Mouse (Mus musculus) frontal cortex, postnatal 10 days (tissue): ENCODE results near the gene Napa.

Experiments
- DNase-seq, 2 experiments: peaks; one replicate each; pipeline ENCODE4 v3.0.0; 2022; ENCODE audit warnings: low spot score in 2 of 2, mixed read lengths in 1 of 2

Gene Napa

DNA sequence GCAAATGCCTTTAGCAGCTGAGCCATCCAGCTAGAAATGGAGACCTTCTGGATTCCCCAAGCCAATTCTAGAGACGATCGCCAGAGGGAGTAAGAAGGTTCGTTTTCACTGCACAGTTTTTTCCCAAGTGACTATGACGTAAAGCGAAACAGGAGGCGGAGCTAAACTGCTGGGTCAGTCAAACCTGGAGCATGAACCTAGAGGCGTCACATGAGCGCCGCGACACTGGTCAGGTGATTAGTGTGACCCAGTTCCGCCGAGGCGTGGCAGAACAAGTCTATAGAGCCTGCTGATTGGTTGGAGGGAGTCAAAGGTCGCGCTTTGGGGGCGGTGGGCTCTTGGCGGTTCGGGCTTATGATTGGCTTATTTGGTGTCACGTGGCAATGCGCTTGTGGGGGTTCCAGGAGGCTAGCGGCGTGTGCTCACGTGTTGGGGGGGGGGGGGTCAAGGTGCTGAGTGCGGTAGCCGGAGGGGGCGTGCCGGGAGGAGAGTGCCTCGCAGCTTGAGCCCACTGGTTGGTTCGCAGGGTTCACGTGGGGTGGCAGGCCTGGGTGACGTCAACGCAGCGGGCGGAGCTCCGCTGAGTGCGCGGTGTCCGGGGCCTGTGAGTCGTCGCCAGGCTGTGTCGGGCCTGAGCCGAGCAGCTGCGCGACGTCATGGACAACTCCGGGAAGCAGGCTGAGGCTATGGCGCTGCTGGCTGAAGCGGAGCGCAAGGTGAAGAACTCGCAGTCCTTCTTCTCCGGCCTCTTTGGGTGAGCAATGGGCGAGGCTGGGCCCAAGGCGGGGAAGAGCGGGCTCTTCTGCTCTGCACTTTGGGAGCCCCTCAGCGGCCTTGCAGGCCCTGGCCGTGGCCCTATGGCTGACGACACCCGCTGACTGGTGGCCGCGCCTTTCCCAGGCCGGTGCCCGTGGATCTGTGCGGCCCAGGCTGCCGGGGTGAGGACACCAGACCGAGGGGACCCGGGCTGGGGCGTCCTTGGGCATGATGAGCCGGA is at the start of gene Napa:
Gene Napa, plus strand, starts transcription at position 438 of the 997 bp plus-strand sequence.
- DNase-seq, result peak; percentile 99 to 100

DNA sequence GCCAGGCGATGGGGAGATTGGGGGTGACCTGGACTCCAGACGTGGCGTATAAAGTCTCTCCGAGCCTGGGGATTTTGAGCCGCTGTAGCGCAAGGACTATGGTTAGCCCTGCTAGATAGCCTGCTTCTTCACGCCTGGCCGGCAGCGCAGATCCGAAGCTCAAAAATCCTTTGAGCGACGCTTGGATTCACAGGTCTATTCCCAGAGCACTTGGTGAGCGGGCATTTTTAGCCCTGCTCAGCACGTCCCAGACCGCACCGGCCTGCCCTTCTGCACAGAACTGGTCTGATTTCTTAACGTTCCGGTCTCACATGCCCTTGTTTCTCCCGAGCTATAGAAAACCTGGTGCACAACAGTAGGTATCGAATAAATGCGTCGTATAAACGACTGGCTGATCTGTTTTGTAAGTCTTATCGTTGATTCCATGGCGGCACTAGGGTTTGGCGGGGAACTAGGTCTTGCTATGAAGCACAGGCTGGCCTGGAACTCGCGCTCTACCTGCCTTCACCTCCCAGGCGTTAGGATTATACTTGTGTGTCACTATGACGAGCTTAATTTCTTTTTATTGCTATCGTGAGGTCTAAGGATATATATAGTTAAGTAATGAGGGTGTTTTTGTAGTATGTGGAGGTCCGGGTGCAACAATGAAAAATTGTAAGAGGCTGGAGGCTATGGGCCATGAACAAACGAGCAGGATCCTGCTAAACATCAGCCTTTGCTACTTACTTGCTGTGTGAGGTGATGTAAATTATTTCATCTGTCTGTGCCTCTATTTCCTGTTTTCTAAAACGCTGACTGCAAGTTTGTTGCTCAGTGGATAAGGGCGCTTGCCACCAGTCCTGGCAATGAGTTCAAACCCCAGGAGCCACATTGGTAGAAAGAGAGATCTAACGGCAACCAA is 49.3 kb upstream of the Napa start:
- no peak for DNase-seq

DNA sequence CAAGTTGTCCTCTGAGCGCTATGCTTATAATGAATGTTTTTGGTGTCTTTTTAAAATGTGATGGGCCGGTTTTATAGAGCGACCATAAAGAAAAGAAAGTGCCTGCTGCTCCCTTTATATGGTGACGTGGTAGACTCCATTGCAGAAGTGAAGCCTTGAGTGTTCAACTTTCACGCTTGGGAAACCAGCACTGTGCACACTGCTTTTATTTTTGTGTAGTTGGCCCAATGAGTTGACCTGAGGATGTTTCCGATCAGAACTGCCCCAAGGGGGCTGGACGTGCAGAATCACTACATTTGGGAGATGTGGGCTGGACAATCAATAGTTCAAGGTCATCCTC is 48.7 kb upstream of the Napa start:
- DNase-seq, result no peak

DNA sequence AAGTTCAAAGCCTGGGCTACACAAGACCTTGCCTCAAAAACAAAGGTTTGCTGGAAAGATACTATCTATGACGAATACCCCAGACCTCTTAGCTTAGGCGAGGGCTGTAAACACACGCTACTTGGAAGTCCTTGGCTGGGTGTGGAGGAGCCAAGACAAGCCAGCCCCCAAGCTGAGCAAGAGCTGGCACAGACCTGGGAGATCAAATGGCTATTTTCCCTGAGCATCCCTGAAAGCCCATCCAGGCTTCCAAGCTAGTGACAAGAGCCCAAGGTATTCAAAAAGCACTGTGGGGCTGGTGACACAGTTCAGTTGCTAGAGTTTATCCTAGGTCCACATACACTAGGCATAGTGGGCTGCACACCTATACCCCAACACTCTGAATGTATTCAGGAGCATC is 47.7 kb upstream of the Napa start:
- DNase-seq, result no peak

DNA sequence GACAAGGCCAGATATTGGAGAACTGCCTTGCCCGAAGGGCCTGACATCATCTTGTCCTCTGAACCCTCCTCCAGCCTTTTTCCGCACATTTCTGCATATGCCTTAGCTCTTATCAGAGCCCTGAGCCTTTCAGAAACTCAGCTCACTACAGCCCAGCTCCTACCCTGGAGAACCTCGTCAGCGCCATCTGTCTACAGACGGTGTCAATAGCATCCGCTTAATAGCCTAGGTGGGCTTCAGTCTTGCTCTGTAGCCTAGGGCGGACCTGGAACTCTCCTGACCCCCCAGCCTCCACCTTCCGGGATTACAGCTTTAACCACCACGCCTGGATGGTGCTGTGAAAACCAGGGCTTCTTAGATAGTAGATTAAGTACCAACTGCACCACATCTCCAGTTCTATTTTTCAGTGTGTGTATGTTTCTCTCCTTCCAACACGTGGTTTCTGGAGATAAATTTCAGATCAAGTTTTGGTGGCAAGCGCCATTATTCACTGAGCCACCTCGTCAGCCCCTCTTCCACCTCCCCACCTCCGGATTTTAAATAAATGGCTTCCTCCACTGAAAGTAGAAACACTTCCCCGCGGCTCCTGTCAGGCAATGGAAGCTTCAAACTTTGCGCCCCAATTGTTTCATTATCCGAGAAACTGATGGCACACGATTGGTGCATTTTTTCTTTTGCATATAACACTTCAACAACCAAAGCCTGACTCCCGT is 46.2 kb upstream of the Napa start:
- DNase-seq, result peak; percentile 57 to 74

DNA sequence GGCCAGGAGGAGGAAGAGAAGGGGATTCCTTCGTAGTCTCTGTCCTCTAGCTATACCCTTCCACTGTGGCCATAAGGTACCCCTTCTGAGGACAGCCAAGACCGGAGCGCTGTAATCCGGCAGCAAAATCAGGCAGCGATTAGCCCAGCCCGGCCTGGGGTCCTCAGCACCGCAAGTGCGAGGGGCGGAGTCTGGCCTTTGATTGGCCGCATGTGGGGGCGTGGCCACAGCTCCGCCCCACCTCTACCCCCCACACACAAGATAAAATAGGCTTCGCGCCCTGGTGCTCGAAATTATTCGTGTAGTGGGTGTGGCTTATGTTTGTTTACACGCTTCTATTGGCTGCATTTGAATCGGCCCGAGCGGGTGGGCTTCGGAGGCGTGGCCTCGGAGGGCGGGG is 45.6 kb upstream of the Napa start:
- DNase-seq, result peak; percentile 92 to 95

DNA sequence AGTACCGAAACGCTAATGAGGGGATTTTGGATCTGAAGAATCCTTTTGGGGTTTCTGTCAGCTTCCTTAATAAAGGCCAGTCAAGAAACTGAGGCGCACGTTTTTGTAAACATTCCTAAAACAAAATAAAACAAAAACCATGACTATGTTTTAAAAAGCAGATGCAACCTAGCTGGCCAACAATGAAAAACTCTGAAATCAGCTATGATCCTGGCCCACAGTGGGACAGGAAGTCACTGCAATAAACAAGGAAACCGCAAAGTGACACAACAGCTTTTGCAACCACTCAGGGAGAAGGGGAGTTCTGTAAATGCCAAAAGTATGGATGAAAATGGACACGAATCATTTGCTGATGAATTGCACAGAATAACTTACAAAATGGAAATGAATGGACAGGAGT is 45.2 kb upstream of the Napa start:
- DNase-seq, result no peak

DNA sequence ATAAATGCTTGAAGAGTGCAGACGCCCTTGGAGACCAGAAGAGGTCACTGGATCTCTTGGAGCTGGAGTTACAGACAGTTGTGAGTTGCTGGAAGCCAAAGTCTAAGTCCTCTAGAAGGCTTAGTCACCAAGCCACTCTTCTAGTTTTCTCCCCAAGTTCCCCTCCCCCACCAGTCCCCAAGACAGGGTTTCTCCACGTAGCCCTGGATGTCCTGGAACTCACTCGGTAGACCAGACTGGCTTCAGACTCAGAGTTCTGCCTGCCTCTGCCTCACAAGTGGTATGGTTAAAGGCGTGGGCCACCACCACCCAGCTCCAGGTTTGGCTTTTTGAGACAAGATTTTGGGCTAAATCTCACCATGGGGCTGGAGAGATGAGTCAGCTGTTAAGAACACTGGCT is 43.3 kb upstream of the Napa start:
- DNase-seq, result no peak

DNA sequence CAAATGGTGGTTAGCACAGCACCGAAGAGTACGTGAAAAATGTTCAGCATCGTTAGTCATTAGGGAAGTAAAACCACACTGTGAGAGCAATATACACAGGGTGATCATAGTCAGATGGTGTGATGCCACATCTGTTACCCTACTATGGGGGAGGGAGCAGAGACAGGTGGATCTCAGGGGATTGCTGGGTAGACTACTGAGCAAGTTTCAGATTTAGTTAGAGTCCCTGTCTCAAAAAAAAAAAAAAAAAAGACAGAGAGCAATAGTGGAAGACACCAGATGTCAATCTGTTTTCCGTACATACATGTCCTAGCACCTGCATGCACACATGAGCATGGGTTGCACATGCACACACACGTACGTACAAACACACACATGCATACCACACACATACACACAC is 42.6 kb upstream of the Napa start:
- no peak for DNase-seq

DNA sequence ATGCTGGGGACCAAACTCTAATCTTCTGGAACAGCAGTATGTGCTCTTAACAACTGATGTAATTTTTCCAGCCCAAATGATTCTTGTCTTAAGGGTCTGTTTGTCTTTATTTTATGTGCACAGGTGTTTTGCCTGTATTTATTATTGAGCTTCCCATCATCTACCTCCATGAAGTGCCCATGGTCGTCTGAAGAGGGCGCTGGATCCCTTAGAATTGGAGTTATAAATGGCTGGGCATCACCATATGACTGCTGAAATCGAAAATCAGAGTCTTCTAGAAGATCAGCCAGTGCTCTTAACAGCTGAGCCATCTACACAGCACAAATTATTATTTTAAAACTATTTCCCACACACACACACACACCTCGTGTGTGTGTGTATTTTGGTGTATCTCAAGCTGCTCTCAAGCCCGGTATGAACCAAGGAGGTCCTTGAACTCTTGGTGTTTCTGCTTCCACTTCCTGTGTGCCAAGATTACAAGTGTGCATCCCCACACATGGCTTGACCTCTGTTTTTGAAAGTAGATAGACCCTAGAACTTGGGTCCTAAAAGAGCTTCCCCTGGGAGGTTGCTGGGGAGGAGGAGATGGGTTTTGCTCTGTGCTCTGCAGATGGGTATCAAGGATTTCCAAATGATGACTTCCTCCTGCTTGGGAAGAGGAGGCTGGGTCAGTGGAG is 41.7 kb upstream of the Napa start:
- no peak for DNase-seq

DNA sequence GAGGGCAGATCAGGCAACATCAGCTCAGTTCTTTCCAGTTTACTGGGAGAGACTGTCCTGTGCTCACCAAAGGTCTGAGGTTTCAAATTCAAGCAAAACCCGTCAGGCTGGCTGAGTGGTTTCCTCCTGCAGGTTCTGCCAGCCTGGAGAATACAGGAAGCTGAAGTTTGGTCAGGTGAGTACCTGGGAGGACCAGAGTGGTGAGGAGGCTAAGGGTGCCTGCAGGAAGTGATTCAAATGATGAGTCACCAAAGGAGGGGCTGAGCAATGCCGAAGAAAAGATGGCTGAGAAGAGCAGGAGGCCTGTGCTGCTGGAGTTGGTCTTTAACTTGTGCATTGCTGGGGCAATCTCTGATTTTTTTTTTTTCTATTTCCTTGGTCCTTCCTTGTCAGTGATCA is 41.1 kb upstream of the Napa start:
- no peak for DNase-seq

DNA sequence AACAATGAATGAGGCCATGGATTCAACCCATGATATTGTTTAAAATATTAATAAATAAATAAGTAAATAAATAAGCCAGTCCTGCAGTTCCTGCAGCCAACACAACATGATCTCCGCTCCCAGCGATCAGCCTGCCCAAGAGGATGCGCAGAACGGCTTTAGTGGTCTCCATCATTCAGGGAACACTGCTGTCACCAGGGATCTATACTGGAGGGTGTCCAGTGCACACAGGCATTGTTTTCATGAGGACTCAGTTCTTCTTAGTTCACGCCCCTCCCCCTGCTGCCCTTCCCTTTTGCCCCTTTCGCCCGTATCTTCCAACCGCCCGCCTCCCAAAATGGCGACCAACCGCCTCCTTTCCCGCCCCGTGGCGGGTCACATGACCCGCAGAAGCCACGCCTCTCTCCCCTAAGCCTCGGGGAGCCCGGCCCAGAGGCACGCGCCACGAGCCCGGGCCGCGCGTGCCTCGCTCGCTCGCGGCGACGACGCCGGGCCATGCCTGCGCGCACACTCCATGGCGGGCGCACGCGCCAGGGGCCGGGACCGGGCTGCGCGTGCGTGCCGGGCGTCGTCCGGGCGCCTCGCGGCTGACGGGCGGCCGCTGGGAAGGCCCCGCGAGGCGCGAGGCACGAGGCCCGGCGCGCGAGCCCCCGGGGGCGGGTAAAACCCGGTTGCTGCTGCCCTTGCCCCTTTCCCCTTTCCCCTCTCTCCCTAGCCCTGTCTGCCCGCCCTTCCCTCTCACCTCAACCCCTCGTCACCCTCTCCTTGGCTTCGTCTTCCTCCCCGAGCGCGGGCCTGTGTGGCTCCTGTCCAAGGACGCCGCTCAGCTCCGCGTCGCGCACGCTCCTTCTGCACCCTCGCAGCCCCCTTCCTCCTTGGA is 36.8 kb upstream of the Napa start, which contains the start of gene Zfp541:
Gene Zfp541, plus strand, starts transcription at position 596 of the 880 bp plus-strand sequence.
- DNase-seq, result no peak

DNA sequence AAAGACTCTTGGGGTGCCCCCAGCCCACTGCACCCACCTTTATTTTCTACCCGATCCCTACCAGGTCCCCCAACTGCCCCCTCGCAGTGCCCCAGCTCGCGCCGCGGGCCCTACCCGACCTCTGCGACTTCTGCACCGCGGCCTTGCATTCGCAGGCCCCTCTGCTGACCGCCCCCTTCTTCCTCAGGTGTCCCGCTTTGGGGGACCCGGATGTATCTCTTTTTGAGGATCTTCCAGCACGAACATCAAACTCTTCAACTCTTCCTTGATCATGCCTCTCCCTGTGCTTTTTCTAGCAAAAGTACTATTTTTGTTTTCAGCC is 36.2 kb upstream of the Napa start:
- DNase-seq, result no peak

DNA sequence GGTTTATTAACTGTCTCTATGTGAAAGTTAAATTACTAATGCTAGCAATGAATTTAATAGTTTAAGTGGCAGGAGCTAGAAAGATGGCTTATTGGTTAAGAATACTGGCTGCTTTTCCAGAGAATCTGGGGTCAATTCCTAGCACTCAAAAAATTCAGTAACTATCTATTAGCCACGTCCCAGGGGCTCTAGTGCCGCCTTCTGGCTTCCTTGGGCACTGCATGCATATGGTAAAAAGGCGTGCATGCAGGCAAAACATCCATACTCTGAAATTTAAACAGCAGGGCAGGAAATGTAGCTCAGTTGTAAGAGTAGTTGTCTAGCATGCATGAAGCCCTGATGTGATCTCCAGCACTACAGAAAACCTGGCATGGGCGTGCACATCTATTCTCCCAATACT is 34.8 kb upstream of the Napa start:
- no peak for DNase-seq

DNA sequence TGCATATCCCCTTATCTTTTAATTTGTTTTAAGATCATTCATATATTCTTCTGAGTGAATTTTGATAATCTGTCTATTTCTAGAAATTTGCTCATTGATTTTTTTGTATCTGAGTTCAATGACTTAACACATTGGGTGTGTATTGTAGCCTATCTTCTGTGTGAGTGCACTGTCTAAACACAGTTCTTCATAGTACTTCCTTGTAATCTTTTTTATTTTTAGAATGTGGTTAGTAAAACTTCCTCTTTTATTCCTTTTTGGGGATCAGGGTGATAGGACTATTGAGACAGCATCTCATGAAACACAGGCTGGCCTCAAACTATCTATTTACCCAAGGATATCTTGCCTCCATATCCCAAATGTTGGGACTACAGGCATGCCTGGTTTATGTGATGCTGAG is 27.4 kb upstream of the Napa start:
- no peak for DNase-seq

DNA sequence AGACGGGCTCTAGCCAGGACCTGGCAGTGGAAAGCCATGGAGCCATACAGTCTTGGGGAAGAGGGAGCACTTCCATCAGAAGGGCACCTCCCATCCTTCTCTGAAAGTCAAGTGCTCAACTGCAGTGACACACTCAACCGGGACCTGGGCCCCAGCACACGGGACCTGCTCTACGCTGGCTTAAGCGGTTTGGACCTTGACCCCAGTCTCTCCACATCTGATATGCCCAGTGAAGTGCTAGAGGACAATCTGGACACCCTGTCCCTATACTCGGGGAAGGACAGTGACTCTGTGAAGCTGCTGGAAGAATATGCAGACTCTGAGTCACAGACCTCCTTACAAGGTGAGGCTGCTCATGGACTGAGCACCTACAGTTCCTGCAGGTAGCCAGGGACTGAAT is 26.4 kb upstream of the Napa start:
- DNase-seq, result no peak

DNA sequence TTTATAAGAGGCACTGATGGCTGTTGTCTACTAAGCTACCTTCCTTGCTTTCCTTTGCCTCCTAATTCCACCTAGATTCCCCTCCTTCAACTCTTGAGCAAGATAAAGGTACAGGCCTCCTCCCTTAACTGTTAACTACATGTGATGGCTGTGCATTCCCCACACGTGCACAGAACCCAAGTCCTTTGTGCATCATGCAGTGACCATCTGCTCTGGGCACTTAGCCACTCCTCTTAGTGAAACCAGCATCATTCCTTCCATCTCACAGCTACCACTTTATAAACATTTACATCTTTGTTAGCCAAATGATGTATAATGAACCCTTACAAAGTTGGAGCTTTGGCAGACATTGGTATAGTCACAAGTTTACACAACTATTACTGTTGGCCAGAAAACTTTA is 18.3 kb upstream of the Napa start:
- no peak for DNase-seq

DNA sequence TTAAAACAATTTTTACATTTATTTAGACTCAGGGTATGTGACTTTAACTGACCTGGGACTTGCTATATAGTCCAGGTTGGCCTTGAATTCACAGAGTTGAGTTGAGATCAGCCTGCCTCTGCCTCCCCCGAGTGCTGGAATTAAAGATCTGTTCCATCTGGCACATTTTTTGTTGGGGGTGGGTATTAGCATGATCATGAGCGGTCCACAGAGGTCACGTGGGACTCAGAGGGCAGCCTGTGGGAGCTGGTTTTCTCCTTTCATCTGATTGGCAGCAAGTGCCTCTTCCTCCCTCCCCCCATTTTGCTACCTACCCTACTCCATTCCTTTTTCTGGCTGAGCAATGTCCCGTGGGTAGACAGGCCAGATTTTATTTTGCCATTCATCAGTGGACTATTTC is 17.7 kb upstream of the Napa start:
- no peak for DNase-seq

DNA sequence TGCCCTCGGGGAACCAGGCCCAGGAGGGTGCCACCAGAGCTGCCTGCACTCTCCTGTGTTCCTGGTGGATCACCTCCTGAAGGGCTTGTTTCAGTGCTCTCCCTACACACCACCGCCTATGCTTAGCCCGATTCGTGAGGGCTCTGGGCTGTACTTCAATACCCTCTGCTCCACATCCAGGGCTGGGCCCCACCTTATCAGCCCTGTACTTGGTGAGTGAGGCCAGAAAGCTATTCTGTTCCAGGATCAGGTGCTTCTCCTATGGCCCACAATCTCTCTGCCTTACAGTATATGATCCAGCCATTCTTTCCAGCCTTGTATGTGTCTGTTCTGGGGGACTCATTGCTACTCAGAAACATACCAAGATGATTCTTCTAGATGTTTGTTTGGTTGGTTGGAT is 14.9 kb upstream of the Napa start:
- DNase-seq, result no peak

DNA sequence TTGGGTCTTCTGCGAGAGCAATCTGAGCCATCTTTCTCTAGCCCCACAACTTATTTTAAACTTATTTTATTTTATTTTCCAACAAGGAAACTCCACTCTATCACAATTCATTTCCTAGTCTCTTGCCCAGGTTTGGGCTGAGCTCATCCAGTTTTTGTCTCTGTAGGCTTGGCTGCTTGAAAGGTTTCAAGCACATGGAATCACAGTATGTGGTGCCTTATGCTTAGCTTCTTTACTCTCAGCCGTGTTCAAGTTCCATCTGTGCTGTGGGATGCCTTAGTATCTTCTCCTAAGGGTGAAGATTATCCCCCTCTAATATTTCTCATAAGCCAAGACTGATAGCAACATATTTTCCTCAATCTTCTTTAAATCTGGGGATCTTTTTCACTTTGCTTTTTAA is 10.7 kb upstream of the Napa start:
- no peak for DNase-seq

DNA sequence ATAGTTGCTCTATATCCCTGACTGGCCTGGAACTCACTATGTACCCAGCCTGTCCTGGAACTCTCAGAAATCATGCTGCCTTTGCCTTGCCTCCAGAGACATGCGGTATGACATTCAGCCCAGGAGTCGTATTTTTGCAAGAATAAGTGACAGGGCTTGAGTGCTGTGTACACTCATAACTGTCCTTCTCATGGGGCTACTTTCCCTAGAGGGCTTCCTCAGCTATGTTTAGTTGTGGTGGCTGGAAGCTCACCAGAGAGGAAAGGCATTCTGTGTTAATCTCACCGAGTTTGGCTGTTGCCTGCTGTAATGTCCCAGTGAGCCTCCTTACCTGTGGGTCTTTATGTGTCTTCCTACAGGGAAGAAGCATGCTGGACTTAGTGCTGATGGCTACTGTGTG is 3.7 kb upstream of the Napa start:
- no peak for DNase-seq
